Mouse (Mus musculus) B cell, adult 2 months (primary cell): ENCODE results near the gene Tbx21.

Experiments used
- DNase-seq, 2 experiments: peaks; one replicate each; pipeline ENCODE4 v3.0.0; 2022

Gene Tbx21

DNA sequence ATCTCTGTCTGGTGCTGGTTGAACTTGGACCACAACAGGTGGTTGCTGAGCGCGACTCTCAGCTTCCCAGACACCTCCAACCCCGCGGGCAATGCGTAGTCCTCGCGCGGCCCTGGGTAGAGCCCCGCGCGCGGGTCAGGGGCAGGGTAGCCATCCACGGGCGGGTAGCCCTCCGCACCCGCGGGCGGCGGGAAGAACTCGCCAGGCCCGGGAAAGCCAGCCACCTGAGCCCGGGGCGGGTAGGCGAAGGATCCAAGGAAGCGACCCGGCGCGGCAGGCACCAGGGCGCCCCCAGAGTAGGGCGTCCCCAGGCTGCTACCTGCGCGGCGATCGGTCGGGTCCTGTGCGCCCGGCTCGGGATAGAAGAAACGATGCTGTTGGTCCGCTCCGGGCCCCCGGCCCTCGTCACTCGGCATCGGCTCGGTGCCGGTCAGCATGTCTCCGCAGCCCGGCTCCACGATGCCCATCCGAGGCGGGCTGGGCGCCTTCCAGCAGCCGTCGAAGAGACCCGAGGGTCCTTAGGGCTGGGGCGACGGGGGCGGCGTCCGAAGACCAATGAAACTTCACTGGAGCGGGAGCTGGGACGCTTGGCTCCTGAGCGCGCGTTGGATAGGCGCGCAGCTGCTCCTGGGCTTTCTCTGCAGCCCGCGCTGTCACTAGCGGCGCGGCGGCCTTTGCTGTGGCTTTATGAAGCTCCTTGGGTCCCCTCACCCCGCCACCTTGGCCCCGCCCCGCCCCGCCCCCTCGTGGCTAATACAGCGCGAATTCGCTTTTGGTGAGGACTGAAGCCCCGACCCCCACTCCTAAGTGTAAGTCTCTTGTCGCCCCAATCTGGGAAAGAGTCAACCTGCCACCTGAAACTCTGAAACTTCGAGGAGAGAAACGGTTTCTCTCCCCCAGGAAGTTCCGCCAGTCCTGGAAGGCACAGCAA is at the start of gene Tbx21:
Tbx21 (minus strand) TSS at position 661 of the 931 bp plus-strand sequence.
- peak; percentile 34 to 35 for DNase-seq

DNA sequence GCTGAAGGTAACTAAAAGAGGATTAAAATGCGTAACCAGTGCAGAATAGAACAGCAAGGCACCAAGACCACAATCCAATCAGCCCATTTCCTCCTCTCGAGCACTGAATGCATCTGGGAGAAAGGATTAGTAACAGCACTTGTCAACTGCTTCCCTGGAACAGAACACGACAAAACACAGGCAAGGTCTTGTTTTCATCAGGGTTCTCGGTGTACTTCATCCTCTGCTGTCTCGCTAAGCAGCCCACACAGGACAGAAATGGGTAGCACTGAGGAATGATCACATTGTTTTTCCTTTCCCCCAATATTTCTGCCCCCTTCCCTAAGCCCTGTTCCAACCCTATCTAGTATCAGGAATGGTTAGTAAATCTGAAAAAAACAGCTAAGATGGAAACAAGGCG is 45.2 kb upstream of the Tbx21 start:
- no peak for DNase-seq

DNA sequence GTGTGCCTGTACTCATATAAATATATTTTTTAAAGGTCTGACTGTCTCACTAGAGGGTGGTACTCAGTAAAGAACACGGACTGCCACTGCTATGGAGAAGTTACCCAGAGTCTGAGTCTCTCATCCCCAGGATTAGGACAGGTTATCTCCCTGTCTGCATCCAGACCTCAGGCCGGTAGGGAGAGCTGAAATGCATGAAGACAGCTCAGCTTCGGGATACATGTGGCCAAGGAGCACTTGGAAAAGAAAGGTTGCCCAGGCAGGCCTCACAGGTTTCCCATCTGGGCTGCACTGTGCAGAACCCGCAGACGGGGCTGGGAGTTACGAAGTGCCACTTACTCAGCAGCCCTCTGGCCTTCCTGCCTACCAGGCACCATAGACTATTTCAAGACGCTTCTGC is 41.9 kb upstream of the Tbx21 start:
- DNase-seq, result no peak

DNA sequence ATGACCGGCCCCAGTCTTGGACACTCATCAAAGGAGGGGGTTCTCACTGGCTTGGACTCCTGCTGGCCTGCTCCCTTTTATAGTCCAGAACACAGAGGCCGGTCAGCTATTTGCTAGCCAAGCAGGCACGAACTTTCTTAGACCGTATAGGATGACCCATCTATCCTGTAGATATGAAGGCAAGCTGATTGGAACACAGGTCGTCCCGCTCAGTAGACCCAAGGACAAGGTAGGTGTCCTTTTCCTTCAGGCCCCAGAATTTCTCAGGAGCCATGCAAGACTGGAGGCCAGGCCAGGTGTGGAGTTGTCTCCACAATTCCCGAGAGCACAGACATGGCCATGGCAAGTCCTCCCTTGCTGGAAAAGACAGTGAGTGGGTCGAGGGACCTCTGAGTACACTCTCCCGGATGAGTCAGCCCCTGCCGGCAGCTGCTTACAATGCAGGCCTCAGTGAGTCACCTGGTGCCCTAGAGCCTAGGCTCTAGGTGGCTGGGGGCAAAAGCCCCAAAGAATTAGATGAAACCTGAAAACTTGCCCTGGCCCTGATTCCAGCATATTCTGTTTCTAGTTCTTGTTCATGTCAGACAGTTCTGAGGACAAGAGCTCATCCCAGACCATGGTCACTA is 37.6 kb upstream of the Tbx21 start:
- peak in 1 of 2 experiments; percentile 42 for DNase-seq

DNA sequence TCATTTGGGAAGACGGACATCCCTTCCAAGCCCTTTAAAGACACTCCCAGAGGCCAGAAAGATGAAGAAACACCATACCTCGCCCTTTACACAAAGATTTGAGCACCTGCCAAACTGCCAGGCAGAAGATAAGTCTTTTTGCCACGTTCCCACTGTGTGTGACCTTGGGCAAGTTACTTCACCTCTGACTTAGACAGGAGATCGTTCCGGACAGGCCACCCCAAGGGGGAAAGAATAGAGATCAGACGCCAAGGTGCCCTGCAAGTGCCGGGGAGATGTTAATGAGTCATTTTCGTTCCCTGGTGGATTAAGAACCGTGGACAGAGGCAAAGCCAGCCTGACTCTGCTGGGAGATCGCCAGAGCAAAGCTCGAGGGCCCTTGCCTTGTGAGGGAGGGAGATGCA is 36.9 kb upstream of the Tbx21 start:
- DNase-seq, result peak in 1 of 2 experiments; percentile 40

DNA sequence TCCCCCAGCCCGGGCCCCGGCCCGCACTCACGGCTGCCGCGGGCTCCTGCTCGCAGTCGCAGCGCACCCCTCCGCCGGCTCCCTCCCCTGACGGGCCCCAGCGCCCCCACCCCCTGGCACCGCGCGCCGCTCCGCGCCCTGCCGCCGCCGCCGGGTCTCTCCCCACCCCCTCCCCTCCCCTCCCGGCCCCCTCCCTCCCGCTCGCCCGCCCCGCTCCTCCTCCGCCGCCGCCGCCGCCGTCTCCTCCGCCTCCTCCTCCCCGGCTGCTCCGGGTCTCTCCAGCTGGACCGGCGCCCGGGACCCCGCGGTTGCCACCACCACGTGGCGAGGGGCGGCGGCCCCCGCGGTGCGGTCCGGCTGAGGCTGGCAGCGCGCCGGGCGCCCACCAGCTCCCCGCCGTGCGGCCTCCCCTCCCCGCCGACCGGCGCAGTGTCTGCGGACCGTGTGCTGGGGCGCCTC is 36.2 kb upstream of the Tbx21 start, which contains the start of gene Tbkbp1:
Tbkbp1 (minus strand) TSS at position 153 of the 459 bp plus-strand sequence.
- no peak for DNase-seq

DNA sequence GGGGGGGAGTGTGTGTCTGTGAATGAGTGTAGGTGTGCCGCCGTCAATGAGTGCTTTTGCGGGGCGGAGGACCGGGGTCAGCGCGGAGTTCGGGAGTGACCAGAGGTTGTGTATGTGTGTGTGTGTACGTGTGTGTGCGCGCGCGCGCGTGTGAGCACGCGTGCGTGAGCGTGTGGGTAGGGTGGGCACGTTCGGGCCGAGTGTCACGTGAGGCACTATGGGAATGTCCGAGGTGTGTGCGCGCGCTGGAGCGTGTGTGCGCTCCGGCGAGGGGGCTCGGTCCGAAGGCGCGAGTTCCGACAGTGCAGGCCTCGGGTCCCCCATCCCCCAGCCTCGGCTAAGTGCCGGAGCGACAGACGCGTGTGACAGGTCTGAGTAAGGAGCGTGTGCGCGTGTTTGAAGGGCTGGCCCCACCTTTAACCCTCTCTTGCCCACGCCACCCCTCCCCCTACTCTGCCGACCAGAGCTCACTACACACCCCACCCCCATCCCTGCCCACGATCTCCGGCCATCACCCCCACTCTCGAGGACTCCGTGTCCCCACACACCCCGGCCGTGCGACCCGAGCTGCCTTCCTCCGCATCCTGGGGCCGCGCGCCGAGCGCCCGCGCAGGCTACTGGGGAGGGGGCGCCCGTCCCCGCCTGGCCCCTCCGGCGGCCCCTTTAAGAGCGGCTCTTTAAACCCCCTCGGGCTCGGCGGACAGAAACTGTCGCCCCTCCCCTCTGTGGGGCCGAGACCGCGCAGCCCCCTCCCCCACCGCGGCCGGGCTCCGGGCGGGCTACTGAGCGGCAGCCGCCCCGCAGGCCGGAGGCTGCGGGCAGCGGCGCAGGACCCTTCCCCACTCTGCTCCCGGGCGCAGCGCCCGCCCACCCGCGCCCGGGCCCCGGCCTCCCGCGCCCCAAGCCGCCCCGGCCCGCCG is 35.5 kb upstream of the Tbx21 start:
- peak in 1 of 2 experiments; percentile 40 for DNase-seq

DNA sequence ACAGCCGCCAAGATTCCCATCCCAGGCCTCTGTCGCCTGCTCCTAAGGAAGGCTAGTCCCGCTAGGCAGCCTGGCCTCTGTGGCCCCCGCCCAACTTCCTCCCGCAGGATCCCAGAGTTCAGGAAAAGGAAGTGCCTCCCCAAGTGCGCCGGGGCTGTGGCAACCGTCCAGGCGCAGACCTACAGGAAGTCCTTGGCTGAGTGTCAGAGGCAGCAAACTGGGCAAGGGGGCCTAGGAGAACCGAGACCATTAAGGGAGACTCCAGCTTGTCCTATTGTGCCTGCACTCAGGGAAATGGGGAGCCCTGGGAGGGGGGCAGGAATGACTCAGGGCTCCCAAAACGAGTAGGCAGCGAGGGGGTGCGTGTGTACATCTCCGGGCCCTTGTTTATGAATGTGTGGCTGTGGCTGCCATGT is 34.9 kb upstream of the Tbx21 start:
- DNase-seq, result no peak

DNA sequence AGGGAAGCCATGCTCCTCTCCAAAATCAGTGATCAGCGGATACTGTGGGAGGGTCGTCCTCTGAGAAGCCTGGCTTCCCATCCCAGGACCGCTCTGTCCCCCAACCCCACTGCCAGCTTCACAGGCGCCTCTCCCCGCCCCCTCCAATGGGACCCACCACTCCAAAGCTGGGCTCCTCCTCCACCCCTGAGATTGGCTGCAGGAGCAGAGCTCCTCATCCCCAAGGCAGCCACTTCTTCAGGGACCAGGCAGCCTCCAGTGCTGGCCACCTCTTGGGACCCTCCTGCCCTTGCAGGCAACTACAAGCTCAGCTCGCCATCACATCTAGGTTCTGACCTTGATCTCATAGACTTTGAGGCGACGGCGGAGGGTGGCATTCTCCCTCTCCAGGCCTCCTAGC is 33.9 kb upstream of the Tbx21 start:
- DNase-seq, result no peak

DNA sequence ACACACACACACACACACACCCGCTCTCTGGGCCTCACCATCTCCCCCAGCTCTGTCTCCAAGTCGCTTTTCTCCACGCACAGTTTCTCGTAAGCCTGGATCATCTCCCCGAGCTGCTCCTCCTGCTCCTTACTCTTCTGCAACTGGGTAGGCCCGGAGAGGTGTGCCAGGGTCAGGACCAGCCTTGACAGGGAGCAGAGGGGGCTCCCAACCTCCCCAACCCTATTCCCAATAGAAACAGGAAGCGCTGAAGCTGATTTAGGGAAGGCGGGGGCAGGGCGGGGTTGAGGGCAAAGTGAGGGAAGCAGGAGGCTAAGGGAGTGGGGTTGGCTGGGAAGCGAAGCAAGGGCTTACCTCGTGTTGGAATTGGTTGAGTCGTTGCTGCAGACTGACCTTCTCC is 33.5 kb upstream of the Tbx21 start:
- no peak for DNase-seq

DNA sequence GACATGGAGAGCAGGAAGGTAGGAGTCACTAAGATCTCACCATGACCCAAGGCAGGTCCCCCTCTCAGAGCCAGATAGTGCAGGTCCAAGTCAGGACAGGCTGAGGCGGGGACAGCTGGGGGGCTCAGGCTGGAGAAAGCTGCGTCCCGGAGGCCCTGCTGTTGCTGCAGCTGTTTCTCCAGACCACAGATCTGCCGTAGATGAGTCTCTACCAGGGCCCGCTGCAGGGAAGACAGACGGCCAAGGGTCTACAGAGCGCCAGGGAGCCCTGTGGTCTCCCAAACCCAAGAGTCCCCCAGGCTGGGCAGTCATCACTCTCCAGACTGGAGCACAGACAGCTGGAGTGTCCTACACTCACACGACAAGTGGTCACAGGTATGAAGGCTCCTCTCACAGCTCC is 32.2 kb upstream of the Tbx21 start:
- no peak for DNase-seq

DNA sequence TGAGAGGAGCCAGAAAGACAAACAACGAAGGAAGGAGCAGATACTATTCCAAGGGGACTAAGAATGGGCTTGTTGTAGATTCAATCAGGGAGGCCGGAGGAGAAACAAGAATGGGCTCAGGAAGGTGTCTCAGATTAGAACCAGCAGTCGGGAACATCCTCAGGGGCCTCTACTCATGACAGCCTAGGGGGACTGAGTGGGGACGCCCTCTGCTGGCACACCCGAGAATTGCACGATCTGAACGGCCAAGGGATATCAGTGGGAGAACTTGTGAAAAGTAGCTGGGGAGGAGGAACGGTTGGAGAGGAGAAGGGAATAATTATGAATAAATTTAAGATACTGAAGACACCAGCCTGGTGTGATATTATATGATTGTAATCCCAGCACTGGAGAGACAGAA is 31.6 kb upstream of the Tbx21 start:
- DNase-seq, result peak; percentile 90

DNA sequence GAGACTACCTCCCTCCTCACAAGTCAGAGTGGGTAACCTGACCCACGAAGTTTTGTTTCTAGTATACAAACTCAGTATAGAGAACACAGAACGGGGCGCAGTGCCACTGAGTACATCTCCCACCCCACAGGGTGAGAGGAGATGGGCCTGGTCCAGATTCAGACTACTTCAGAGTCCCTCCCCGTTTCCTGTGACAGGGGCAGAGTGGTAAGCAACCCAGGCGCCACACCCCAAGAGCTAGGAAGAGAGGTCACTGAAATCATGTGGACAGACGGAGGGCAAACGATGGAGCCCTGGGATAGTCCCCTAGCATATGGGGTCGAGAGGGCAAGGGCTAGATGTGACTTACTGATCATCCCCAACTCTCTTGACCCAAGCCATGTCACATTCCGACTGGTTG is 30.8 kb upstream of the Tbx21 start:
- no peak for DNase-seq

DNA sequence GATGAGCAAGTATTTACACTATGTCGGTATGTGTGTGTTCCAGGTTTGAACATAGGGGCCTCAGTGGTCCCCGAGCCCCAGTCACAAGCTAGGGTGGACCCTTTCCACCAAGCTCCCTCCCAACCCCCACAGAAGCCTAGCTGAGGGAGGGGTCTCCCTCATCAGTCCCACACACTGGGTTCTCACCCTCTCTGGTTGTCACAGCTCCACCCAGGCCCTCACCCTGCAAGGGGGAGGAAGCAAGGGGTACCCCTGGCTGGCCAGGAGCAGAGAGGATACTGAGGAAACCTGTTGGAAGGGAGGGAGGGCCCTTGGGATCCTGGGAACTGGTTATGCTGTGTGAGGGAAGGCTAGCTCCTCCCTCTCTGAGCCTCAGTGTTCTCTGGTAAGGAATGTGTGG is 30.2 kb upstream of the Tbx21 start:
- no peak for DNase-seq

DNA sequence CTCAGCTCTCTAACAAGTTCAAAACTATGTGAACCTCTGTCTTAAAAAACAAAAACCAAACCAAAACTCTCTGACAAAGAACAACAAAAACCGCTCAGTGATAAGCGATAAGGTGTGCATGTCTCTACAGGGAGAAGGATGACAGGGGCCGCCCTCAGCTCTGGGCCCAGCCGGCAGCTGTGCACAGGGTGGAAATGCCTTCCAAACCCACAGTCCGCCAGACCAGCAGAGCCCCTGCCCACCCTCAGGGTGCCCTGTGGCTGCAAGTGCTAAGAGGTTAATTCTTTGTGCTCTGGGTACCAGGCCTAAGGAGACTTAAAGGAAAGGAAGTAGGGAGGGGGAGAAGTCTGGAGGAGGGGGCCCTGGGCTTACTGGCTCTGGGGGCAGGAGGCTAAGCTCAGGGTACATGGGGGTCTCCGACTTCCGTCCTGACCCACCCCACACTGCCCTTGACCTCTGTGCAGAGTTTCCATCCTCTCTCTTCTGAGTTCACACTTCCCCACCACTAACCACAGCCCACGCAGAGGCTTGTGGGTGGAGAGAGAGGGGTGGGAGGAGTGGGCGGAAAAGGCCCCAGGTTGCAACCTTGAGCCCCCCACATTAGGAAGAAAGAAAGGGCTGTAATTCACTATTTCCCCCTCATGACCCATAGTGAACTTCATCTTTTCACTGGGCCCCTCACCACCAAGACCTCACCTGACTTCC is 28.2 kb upstream of the Tbx21 start:
- DNase-seq, result no peak

DNA sequence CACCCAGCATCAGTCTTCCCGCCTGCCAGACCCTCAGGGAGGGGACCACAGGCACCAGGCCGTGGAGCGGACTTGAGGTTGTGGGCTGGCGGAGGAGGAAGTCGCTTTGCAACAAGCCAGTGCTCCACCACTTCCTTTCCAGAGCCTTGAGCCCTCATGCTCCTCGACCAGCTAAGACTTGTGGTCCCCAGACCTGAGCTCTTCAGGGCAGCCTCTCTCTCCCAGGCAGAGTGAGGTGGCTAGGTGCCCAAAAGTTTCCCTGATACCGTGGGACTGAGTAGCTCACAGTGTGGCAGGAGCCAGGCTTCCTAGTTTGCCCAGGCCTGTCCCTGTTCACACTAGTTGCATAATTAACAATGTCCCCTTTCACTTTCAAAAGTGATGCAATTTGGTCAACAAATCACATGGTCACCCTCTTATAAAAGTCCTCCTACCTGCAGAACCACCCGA is 27.1 kb upstream of the Tbx21 start:
- peak; percentile 75 to 77 for DNase-seq

DNA sequence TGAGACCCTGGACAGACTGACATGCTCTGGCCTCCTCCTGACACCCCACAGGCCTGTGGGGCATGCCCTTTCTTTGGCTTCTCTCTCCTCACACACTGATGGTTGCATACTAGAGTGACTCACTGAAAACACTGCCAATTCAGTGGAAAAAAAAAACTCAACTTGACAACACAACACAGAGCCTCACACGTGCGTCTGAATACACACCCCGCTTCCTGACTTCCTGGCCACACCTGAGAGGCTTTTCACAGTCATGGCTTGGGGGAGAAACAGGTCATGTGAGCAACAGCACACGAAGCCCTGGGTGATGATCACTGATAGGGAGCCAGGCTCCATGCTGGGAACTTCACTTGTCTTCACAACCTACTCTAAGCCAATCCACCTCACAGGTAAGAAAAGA is 25.7 kb upstream of the Tbx21 start:
- no peak for DNase-seq

DNA sequence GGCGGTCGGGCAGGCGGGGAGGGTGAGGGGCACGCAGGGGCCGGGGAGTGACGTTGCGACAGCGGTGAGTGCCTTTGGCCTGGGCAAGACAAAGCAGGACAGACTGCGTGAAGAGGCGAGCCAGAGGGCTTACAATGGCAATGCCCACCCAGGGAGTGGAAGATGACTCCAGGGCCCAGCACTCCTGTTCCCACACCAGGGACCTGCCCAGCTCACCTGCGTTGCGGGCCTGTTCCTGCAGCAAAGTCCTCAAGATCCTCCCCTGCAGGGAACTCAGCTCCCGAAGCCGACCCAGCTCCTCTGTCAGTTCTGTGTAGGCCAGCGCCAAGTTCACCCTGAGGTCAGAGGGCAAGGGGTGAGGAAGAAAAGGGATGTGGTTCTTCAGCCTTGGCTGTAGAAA is 24.1 kb upstream of the Tbx21 start:
- DNase-seq, result no peak

DNA sequence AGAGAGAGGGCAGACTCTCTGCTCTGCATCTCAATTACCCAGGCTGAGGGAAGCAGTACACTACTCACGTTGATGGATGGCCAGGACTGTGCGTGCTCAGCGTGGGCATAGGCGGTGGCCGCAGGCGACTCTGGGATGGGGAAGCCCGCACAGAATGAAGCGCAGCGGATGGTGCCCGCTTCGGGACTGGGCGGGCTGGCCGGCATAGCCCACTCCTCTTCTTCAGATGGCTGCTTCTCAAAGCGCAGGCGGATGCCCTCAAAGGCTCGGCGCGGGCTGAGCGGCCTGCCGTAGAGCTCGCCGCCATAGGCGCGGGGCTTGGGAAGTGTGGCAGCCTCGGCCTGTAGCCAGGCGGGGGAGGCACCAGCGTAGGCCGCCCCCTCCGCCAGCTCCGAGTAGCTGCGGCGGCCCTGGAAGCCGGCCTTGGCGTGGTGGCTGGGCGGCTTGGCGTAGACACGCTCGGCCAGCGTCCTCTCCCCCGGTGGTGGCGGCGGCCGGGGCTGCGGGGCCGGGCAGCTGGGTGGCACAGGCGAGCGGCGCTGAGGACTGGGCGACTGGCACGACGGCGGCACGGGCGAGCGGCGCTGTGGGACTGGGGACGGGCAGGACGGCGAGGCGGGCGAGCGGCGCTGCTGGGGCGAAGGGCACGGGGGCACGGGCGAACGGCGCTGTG is 23.6 kb upstream of the Tbx21 start:
- no peak for DNase-seq

DNA sequence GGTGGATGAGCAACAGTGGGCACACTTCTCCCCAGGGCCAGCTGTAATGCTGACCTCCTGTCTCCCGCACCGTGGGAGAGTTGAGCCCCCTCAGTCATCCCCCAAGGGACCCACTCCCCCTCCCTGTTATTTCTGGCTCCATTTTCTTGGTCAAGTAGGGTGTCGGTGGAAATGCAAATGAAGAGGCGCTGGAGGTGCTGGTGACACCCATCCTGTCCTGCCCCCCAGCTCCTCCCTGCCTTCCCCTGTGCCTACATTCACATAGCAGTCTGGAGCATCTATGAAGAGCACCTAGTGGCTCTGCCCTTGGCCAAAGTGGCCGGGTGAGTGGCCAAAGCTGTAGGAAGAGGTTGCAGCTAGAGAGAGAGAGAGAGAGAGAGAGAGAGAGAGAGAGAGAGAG is 18.1 kb upstream of the Tbx21 start:
- peak; percentile 52 to 56 for DNase-seq

DNA sequence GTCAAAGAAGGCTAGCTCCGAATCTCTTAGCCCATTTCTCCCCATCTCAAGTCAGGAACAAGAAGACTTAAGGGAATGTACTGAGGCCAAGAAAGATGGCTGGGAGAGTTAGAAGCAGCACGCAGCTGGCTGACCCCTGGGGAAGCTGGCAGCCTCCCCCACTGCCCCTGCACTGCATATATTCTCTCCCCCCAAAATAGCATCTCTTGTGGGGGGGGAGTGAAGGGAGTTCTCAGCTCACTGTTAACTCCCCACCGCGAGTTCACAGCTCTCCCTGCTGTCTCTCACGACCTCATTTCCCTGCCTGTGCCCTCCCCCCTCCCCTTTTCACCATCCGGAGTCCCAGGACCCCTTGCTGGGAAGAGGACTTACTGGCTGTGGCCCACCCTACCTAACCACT is 17.1 kb upstream of the Tbx21 start:
- no peak for DNase-seq

DNA sequence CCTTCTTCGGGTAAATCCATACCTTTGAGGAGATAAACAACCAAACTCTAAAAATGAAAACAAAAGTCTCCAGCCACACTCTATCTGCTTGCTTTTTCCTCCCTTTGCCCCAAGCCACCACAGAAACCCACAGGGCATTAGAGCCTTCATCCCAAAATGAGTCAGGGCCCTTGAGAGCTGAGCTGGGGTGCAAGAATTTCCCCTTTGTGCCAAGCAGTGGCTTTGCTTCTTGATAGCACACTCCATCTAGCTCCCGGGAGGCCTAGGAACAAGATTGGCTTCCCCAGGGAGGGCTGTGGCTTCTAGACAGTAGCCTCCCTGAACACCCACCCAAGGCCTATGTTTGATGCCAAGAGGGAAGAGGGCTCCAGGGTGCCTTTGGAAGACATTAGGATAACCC is 16.6 kb upstream of the Tbx21 start:
- no peak for DNase-seq
